Mouse (Mus musculus): ENCODE measurements at regions not wholly inside any gene's neighbourhood (a gene's known extent, or its start where the extent isn't known, plus 50 kb on each side); places are given as distances from the start of the nearest gene placed in this dataset.

- TF ChIP-seq CTCF (IDR thresholded peaks at IDR 0.05; ENCODE audit: low read depth, low read length) (no peak), POLR2A (IDR thresholded peaks at IDR 0.05; ENCODE audit: extremely low read depth, insufficient read depth, low read length) (no peak)
These were observed 780.6 kb downstream of the Dach1 start for GRCm38 (mm10) chr14:97389005-97389404.
